Mouse (Mus musculus): Measurements from ENCODE around the gene Slc1a7. TPM values are rescaled to one million over a fixed set of nuclear protein-coding genes. Genes with fewer than 3 reads are reported as not detected.

The Slc1a7 gene
- polyA plus RNA-seq, 1 experiment from 2014 or later: not detected

- H3K36me3 ChIP-seq: no peaks in the 10 kb centered on the region
- H3K27ac ChIP-seq: no peak overlapping the region
- no peak for ATAC-seq (ENCODE audit: low FRiP score, low read depth)
- no peaks in the 10 kb centered on the region for H3K9me3 ChIP-seq
- no peak overlapping the region for H3K4me2 ChIP-seq (replicated peaks)
- no peak overlapping the region for H3K4me3 ChIP-seq
- H3K27me3 ChIP-seq (replicated peaks): no peaks in the 10 kb centered on the region
- 77% methylated on average over 7 of the region's 7 CpGs for WGBS
- no peaks in the 10 kb centered on the region; the same call in 1 of the 2 replicates for H3K4me1 ChIP-seq
- H3K9ac ChIP-seq: no peak overlapping the region
Measured at GRCm38 (mm10) chr4:107975004-107975403, 6.9 kb downstream of the Slc1a7 start.

DNA sequence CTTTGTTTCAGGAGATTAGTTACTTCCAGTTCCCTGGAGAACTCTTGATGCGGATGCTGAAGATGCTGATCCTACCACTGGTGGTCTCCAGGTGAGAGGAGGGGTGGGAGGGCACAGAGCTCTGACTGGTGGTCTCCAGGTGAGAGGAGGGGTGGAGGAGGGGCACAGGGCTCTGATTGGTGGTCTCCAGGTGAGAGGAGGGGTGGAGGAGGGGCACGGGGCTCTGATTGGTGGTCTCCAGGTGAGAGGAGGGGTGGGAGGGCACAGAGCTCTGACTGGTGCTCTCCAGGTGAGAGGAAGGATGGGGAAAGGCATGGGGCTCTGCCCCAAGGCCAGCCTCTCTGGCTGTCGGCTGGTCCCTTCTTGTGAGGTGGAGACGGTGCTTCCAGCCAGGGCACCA is 9.5 kb downstream of the Slc1a7 start:
- Histone ChIP-seq H3K4me2 (replicated peaks) (no peak overlapping the region), H3K27me3 (replicated peaks) (no peaks in the 10 kb centered on the region), H3K4me3 (no peak overlapping the region), H3K4me1 (no peaks in the 10 kb centered on the region; the same call in 1 of the 2 replicates), H3K27ac (no peak overlapping the region), H3K9me3 (no peaks in the 10 kb centered on the region), H3K9ac (no peak overlapping the region), H3K36me3 (no peaks in the 10 kb centered on the region)
- 69% methylated on average over 4 of the region's 4 CpGs for WGBS
- ATAC-seq (ENCODE audit: low FRiP score, low read depth): no peak

DNA sequence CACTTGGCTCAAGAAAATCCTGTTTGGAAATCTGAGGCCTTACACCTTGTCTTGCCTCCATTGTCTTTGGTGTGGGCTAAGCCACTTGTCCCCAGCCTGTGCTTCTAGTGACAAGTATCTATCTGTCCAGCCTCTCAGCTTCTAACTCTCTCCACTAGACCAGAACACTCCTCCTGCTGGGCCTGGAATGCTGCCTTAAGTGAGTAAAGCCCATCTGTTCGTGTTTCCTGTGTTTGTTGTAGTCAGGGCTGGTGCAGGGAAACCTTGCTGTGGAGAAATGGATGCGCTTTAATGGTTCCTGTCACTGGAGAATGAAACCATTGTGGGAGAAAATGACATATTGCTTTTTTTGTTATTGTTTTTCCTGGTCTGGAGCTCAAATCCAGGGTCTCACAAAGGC is 11.4 kb downstream of the Slc1a7 start:
- Histone ChIP-seq H3K27me3 (replicated peaks) (no peaks in the 10 kb centered on the region), H3K4me3 (no peak overlapping the region), H3K36me3 (no peaks in the 10 kb centered on the region), H3K4me2 (replicated peaks) (no peak overlapping the region), H3K4me1 (no peaks in the 10 kb centered on the region; the same call in 1 of the 2 replicates), H3K9me3 (no peaks in the 10 kb centered on the region), H3K9ac (no peak overlapping the region), H3K27ac (no peak overlapping the region)
- ATAC-seq (ENCODE audit: low FRiP score, low read depth): no peak
- WGBS: 20% methylated on average over 2 of the region's 2 CpGs

- H3K4me2 ChIP-seq (replicated peaks): no peak overlapping the region
- no peaks in the 10 kb centered on the region for H3K9me3 ChIP-seq
- ATAC-seq (ENCODE audit: low FRiP score, low read depth): no peak
- no peak overlapping the region for H3K9ac ChIP-seq
- no peaks in the 10 kb centered on the region for H3K27me3 ChIP-seq (replicated peaks)
- no peaks in the 10 kb centered on the region for H3K36me3 ChIP-seq
- no peaks in the 10 kb centered on the region; the same call in 1 of the 2 replicates for H3K4me1 ChIP-seq
- H3K4me3 ChIP-seq: no peak overlapping the region
- 72% methylated on average over 6 of the region's 6 CpGs for WGBS
- H3K27ac ChIP-seq: no peak overlapping the region
Measured at GRCm38 (mm10) chr4:107980002-107980600, 12.0 kb downstream of the Slc1a7 start.

- Histone ChIP-seq H3K4me1 (no peaks in the 10 kb centered on the region; the same call in 1 of the 2 replicates), H3K4me3 (no peak overlapping the region), H3K9me3 (no peaks in the 10 kb centered on the region), H3K4me2 (replicated peaks) (no peak overlapping the region), H3K27ac (no peak overlapping the region), H3K27me3 (replicated peaks) (no peaks in the 10 kb centered on the region), H3K9ac (no peak overlapping the region), H3K36me3 (no peaks in the 10 kb centered on the region)
- 90% methylated on average over 1 of the region's 1 CpGs for WGBS
- ATAC-seq (ENCODE audit: low FRiP score, low read depth): no peak
Measured at GRCm38 (mm10) chr4:107983717-107984116, 15.6 kb downstream of the Slc1a7 start.

GRCm38 (mm10) chr4:107984282-107984981 is 16.3 kb downstream of the Slc1a7 start:
- no peaks in the 10 kb centered on the region for H3K36me3 ChIP-seq
- no peak overlapping the region for H3K4me3 ChIP-seq
- H3K9ac ChIP-seq: no peak overlapping the region
- H3K4me2 ChIP-seq (replicated peaks): no peak overlapping the region
- no peak for ATAC-seq (ENCODE audit: low FRiP score, low read depth)
- H3K27me3 ChIP-seq (replicated peaks): no peaks in the 10 kb centered on the region
- no peaks in the 10 kb centered on the region for H3K9me3 ChIP-seq
- WGBS: 76% methylated on average over 7 of the region's 7 CpGs
- no peaks in the 10 kb centered on the region; the same call in 1 of the 2 replicates for H3K4me1 ChIP-seq
- H3K27ac ChIP-seq: no peak overlapping the region

DNA sequence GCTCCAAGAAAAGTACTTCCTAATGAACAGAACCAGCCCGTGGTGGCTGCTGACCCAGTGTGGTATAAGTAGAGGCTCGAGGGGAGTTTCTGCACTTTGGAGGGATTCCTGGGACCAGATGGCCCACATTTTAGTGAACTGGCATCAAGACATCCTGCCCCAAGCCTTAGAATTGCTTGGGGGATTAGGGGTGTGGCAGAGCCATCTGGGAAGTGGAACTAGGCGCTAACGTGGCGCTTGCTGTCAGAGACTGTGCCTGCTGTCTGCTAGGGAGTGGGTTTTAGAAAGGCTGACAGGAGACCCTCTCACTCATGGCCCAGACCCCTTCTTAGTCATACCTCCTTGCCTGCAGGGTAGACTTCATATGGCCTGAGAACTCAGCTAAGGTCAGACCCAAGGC is 17.7 kb downstream of the Slc1a7 start:
- H3K4me2 ChIP-seq (replicated peaks): no peak overlapping the region
- H3K27ac ChIP-seq: no peak overlapping the region
- WGBS: 81% methylated on average over 5 of the region's 5 CpGs
- no peak for ATAC-seq (ENCODE audit: low FRiP score, low read depth)
- H3K4me3 ChIP-seq: no peak overlapping the region
- H3K36me3 ChIP-seq: no peaks in the 10 kb centered on the region
- no peaks in the 10 kb centered on the region for H3K9me3 ChIP-seq
- no peaks in the 10 kb centered on the region for H3K4me1 ChIP-seq
- no peak overlapping the region for H3K9ac ChIP-seq
- H3K27me3 ChIP-seq (replicated peaks): no peaks in the 10 kb centered on the region

- Histone ChIP-seq H3K27me3 (replicated peaks) (no peaks in the 10 kb centered on the region), H3K9ac (no peak overlapping the region), H3K4me2 (replicated peaks) (no peak overlapping the region), H3K4me1 (no peaks in the 10 kb centered on the region), H3K9me3 (no peaks in the 10 kb centered on the region), H3K27ac (no peak overlapping the region), H3K4me3 (no peak overlapping the region), H3K36me3 (no peaks in the 10 kb centered on the region)
- 89% methylated on average over 11 of the region's 11 CpGs for WGBS
- ATAC-seq (ENCODE audit: low FRiP score, low read depth): no peak
Measured at GRCm38 (mm10) chr4:107986386-107987168, 18.4 kb downstream of the Slc1a7 start.

- Histone ChIP-seq H3K9ac (no peak overlapping the region), H3K27me3 (replicated peaks) (no peaks in the 10 kb centered on the region), H3K4me1 (no peaks in the 10 kb centered on the region), H3K27ac (no peak overlapping the region), H3K4me3 (no peak overlapping the region), H3K36me3 (no peaks in the 10 kb centered on the region), H3K4me2 (replicated peaks) (no peak overlapping the region), H3K9me3 (no peaks in the 10 kb centered on the region)
- ATAC-seq (ENCODE audit: low FRiP score, low read depth): no peak
- 70% methylated on average over 8 of the region's 8 CpGs for WGBS
Measured at GRCm38 (mm10) chr4:107988931-107989330, 20.8 kb downstream of the Slc1a7 start.

GRCm38 (mm10) chr4:107990818-107991217 is 22.7 kb downstream of the Slc1a7 start:
- no peak overlapping the region for H3K27ac ChIP-seq
- H3K27me3 ChIP-seq (replicated peaks): no peaks in the 10 kb centered on the region
- WGBS: 84% methylated on average over 5 of the region's 5 CpGs
- no peak overlapping the region for H3K4me3 ChIP-seq
- H3K9ac ChIP-seq: no peak overlapping the region
- H3K36me3 ChIP-seq: no peaks in the 10 kb centered on the region
- no peak overlapping the region for H3K4me2 ChIP-seq (replicated peaks)
- H3K9me3 ChIP-seq: no peaks in the 10 kb centered on the region
- no peaks in the 10 kb centered on the region for H3K4me1 ChIP-seq
- no peak for ATAC-seq (ENCODE audit: low FRiP score, low read depth)

- no peak overlapping the region for H3K4me2 ChIP-seq (replicated peaks)
- no peak overlapping the region for H3K4me3 ChIP-seq
- WGBS: 40% methylated on average over 6 of the region's 6 CpGs
- no peak for ATAC-seq (ENCODE audit: low FRiP score, low read depth)
- no peak overlapping the region for H3K9ac ChIP-seq
- H3K36me3 ChIP-seq: no peaks in the 10 kb centered on the region
- no peaks in the 10 kb centered on the region for H3K4me1 ChIP-seq
- H3K9me3 ChIP-seq: no peaks in the 10 kb centered on the region
- H3K27me3 ChIP-seq (replicated peaks): no peaks in the 10 kb centered on the region
- H3K27ac ChIP-seq: no peak overlapping the region
Measured at GRCm38 (mm10) chr4:107991879-107992278, 23.7 kb downstream of the Slc1a7 start.

GRCm38 (mm10) chr4:107995011-107995410 is 26.9 kb downstream of the Slc1a7 start:
- Histone ChIP-seq H3K4me3 (no peak overlapping the region), H3K27me3 (replicated peaks) (no peaks in the 10 kb centered on the region), H3K27ac (no peak overlapping the region), H3K9me3 (no peaks in the 10 kb centered on the region), H3K36me3 (no peaks in the 10 kb centered on the region), H3K4me1 (no peaks in the 10 kb centered on the region), H3K9ac (no peak overlapping the region), H3K4me2 (replicated peaks) (no peak overlapping the region)
- ATAC-seq (ENCODE audit: low FRiP score, low read depth): no peak
- whole genome bisulfite sequencing: 92% methylated on average over 6 of the region's 6 CpGs

Data from neural tube, embryonic 12.5 days (tissue).